Mouse (Mus musculus) spleen, adult 2 months (tissue): ENCODE results near the gene Ttll11. TPM values are rescaled to one million over a fixed set of nuclear protein-coding genes. Genes with fewer than 3 reads are reported as not detected.

Source experiments
- DNase-seq, 2 experiments: peaks; one replicate each; pipeline versions ENCODE4 v3.0.0 to v3.0.0-alpha.2; 2012 to 2021; ENCODE audit warnings: low spot score in 2 of 2, low read depth in 1 of 2
- H3K27ac ChIP-seq: fragments of 200-500 bp; 2 replicates; pipeline ENCODE4 v1.5.1; 2012; ENCODE audit warnings: low read length, inconsistent platforms; ENCODE audit not compliant: insufficient read depth
- H3K27me3 ChIP-seq: fragments of 200-500 bp; 2 replicates; pipeline ENCODE4 v1.6.1; 2012; ENCODE audit warnings: mild to moderate bottlenecking, moderate library complexity, low read length, inconsistent platforms; ENCODE audit not compliant: control insufficient read depth, insufficient read depth
- H3K36me3 ChIP-seq: fragments of 200-500 bp; 2 replicates; pipeline ENCODE4 v1.6.1; 2012; ENCODE audit warnings: mild to moderate bottlenecking, low read length, inconsistent platforms; ENCODE audit not compliant: control insufficient read depth, insufficient read depth
- H3K4me1 ChIP-seq: fragments of 200-500 bp; 2 replicates; pipeline ENCODE4 v1.6.1; 2011; ENCODE audit warnings: inconsistent platforms; ENCODE audit not compliant: control insufficient read depth, insufficient read depth, insufficient read length
- H3K4me3 ChIP-seq: fragments of 200-500 bp; 2 replicates; pipeline ENCODE4 v1.5.1; 2011; ENCODE audit warnings: mild to moderate bottlenecking, inconsistent platforms; ENCODE audit not compliant: insufficient read depth, insufficient read length; ENCODE audit errors: extremely low read depth
- CTCF ChIP-seq: fragments of 200-500 bp; IDR thresholded peaks from 2 replicates; pipeline ENCODE4 v1.5.1; 2011; ENCODE audit warnings: mild to moderate bottlenecking, inconsistent platforms; ENCODE audit not compliant: insufficient read depth, insufficient read length, insufficient replicate concordance; ENCODE audit errors: extremely low read depth
- POLR2A ChIP-seq: fragments of 200-500 bp; IDR thresholded peaks from 2 replicates; pipeline ENCODE4 v1.6.1; 2011; ENCODE audit warnings: low read depth, low read length, inconsistent platforms
- WGBS: fragments of 180-500 bp; shearing (Covaris S2); methylation state at CpG from one replicate; pipeline ENCODE4 v1.1.7; 2018; 5-methylcytosine and 5-hydroxymethylcytosine counted together
- polyA plus RNA-seq: library from polyadenylated mRNA; depleted of rRNA; stranded (reverse); fragments of >200 nt; gene quantifications from 2 replicates; pipeline ENCODE4 v1.2.3, GENCODE M21; 2012

Gene Ttll11
- polyA plus RNA-seq, 1 experiment: 1.3 TPM

- 93% methylated on average over 3 of the region's 3 CpGs for WGBS
- Histone ChIP-seq H3K36me3 (no peaks in the 10 kb centered on the region), H3K27me3 (no peaks in the 10 kb centered on the region), H3K4me1 (no peaks in the 10 kb centered on the region), H3K4me3 (no peak overlapping the region), H3K27ac (no peak overlapping the region)
- no peak for DNase-seq
- TF ChIP-seq CTCF: no peak
- no peak for TF ChIP-seq POLR2A
Observed at GRCm38 (mm10) chr2:35878506-35878905, 101.2 kb downstream of the Ttll11 start.

- no peak overlapping the region for H3K4me3 ChIP-seq
- no peaks in the 10 kb centered on the region for H3K4me1 ChIP-seq
- TF ChIP-seq POLR2A (no peak), CTCF (no peak)
- no peak for DNase-seq
- H3K27ac ChIP-seq: no peak overlapping the region
- 86% methylated on average over 7 of the region's 7 CpGs for WGBS
- H3K27me3 ChIP-seq: no peaks in the 10 kb centered on the region
- no peaks in the 10 kb centered on the region for H3K36me3 ChIP-seq
Observed at GRCm38 (mm10) chr2:35875572-35875971, 104.1 kb downstream of the Ttll11 start.

DNA sequence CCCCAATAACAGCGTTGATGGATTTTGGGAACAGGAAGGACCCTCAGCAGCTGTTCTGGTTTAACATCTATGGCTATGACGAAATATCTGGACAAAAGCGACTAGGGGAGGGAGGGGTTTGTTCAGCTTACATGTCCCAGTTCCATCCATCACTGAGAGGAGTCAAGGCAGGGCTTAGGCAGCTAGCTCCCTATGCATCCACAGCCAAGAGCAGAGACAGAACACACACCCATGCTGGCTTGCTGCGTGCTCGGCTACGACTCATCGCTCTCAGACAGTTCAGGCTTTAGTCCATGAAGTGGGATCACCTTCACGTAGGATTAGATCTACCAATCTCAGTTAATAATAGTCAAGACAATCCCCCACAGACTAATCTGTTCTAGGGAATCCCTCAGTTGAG lies 105.3 kb downstream of the Ttll11 start:
- WGBS: 90% methylated on average over 8 of the region's 8 CpGs
- TF ChIP-seq POLR2A: no peak
- no peak for TF ChIP-seq CTCF
- DNase-seq: no peak
- Histone ChIP-seq H3K36me3 (no peaks in the 10 kb centered on the region), H3K4me3 (no peak overlapping the region), H3K4me1 (no peaks in the 10 kb centered on the region), H3K27me3 (no peaks in the 10 kb centered on the region), H3K27ac (no peak overlapping the region)

GRCm38 (mm10) chr2:35869165-35869564 lies 110.5 kb downstream of the Ttll11 start:
- no peaks in the 10 kb centered on the region for H3K36me3 ChIP-seq
- whole genome bisulfite sequencing: 38% methylated on average over 2 of the region's 2 CpGs
- no peak overlapping the region for H3K27ac ChIP-seq
- no peak for DNase-seq
- H3K27me3 ChIP-seq: no peaks in the 10 kb centered on the region
- no peak overlapping the region for H3K4me3 ChIP-seq
- H3K4me1 ChIP-seq: no peaks in the 10 kb centered on the region
- TF ChIP-seq CTCF (no peak), POLR2A (no peak)

DNA sequence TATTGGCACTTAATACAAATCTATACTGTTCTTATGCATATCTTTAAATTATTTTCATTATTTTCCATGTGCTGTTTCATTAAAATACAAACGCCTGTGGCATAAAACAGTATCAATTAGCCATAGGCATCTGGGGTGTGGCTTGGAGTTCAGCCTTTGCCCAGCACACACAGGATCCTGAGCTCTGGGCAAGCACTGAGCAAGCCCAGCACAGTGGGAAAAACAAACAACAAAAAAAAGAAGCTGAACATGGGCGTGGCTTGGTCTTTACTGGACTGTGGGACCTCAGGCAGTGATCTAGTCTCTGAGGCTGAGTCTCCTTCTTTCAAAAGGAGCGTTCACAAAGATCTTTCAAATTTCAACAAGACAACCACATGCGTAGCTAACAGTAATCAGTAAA lies 116.4 kb downstream of the Ttll11 start:
- Histone ChIP-seq H3K27ac (no peak overlapping the region), H3K4me3 (no peak overlapping the region), H3K27me3 (no peaks in the 10 kb centered on the region), H3K4me1 (no peaks in the 10 kb centered on the region), H3K36me3 (no peaks in the 10 kb centered on the region)
- WGBS: 84% methylated on average over 4 of the region's 4 CpGs
- no peak for DNase-seq
- TF ChIP-seq POLR2A: no peak
- no peak for TF ChIP-seq CTCF

DNA sequence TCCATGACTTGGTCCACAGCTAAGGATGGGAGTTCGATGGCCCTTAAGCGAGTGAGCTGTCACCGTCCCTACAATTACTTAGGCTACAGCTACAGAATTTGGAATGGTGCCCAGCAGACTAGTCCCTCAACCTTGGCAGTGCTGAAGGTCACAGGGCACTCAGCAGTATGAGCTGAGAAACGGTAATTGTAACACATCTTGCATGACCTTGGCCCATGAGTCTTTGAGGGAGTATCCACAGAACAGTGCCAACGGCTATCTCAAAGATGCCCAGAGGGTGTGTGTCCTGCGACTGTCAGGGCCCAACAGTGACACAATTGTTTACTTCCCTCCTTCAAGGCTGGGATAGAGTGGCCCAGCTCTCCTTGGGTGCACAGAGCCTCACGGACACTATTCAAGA lies 118.5 kb downstream of the Ttll11 start:
- no peak for TF ChIP-seq POLR2A
- no peak overlapping the region for H3K4me3 ChIP-seq
- H3K4me1 ChIP-seq: no peaks in the 10 kb centered on the region
- 89% methylated on average over 7 of the region's 7 CpGs for whole genome bisulfite sequencing
- no peak for DNase-seq
- no peaks in the 10 kb centered on the region for H3K27me3 ChIP-seq
- H3K36me3 ChIP-seq: no peaks in the 10 kb centered on the region
- no peak overlapping the region for H3K27ac ChIP-seq

DNA sequence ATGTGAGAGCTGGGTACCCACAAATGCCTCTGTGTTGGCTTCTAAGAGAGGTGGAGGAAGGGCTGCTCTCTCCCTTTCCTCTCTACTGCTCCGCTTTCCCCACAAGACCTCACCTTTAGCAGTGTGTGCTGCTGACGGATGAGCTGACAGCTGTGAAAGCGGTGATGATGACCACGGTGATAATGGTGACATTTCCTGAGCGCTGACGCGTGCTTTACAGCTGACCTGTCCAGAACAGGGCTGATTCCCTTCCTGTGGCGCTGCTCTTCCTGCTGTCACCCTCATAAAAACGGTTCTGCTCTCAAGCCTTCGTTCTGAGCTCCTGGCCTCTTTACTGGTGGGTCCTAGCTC lies 119.3 kb downstream of the Ttll11 start:
- 40% methylated on average over 10 of the region's 10 CpGs for WGBS
- Histone ChIP-seq H3K27ac (no peak overlapping the region), H3K4me3 (no peak overlapping the region), H3K27me3 (no peaks in the 10 kb centered on the region), H3K4me1 (no peaks in the 10 kb centered on the region), H3K36me3 (no peaks in the 10 kb centered on the region)
- no peak for DNase-seq
- TF ChIP-seq POLR2A: no peak
- TF ChIP-seq CTCF: no peak

DNA sequence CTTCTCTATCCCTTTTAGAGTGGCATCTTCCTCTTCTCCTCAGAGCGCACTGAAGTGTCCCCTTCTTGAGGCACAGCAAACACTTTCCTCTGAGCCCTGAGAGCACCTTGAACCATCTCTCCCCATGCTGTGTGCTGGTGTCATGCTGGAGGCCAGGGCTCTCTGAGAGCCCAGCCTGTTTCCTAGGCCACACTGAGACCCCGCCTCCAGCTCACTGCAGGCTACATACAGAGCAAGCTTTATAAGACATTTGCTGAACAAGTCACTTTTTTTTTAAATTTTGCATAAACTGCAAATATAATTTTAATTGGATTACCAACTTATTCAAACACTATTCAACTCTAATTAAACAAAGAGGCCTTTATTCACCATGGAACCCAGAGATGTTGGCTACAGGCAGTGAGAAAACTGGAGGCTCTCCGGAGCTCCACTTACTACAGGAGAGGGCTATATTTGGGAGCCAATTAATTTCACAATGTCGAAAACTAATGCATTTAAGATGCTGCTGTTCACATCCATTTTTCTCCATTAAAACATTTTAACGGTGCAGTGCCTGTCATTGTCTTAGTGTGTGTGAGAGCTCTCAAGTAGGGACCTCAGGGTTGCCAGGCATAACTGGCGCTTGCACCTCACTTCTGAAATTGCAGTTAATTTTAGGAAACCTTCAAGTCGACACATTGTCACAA lies 119.9 kb downstream of the Ttll11 start:
- Histone ChIP-seq H3K4me3 (no peak overlapping the region), H3K27me3 (no peaks in the 10 kb centered on the region), H3K36me3 (no peaks in the 10 kb centered on the region), H3K27ac (no peak overlapping the region), H3K4me1 (no peaks in the 10 kb centered on the region)
- TF ChIP-seq CTCF (no peak), POLR2A (no peak)
- WGBS: 74% methylated on average over 7 of the region's 7 CpGs
- no peak for DNase-seq
